Mouse (Mus musculus) lung, embryonic 14.5 days (tissue): ENCODE results near the gene Elof1. TPM values are rescaled to one million over a fixed set of nuclear protein-coding genes. Genes with fewer than 3 reads are reported as not detected.

ENCODE experiments used
- ATAC-seq: fragments of 200-750 bp; cut with Nextera tagmentation; 2 replicates; pipeline ENCODE4 v1.8.0; 2017; ENCODE audit warnings: mild to moderate bottlenecking, moderate TSS enrichment, moderate library complexity; ENCODE audit not compliant: insufficient read depth
- DNase-seq: peaks from one replicate; pipeline ENCODE4 v3.0.0-alpha.2; 2015
- H3K27ac ChIP-seq: fragments of 300-500 bp; sonication (generic); 2 replicates; pipeline ENCODE4 v1.5.1; 2014; ENCODE audit warnings: low read depth, mild to moderate bottlenecking, moderate library complexity
- H3K27me3 ChIP-seq: fragments of 300-500 bp; sonication (generic); 2 replicates; pipeline ENCODE4 v1.6.1; 2014; ENCODE audit warnings: low read length, control low read depth; ENCODE audit not compliant: insufficient read depth
- H3K36me3 ChIP-seq: fragments of 300-500 bp; sonication (generic); 2 replicates; pipeline ENCODE4 v1.6.1; 2014; ENCODE audit warnings: control low read depth; ENCODE audit not compliant: insufficient read depth
- H3K4me1 ChIP-seq: fragments of 300-500 bp; sonication (generic); 2 replicates; pipeline ENCODE4 v1.6.1; 2014; ENCODE audit warnings: antibody characterized with exemption, control low read depth; ENCODE audit not compliant: insufficient read depth
- H3K4me2 ChIP-seq: fragments of 300-500 bp; sonication (generic); 2 replicates; pipeline ENCODE4 v1.6.1; 2014; ENCODE audit warnings: mild to moderate bottlenecking
- H3K4me3 ChIP-seq: fragments of 300-500 bp; sonication (generic); 2 replicates; pipeline ENCODE4 v1.5.1; 2014; ENCODE audit warnings: low read depth, low read length
- H3K9ac ChIP-seq: fragments of 300-500 bp; sonication (generic); 2 replicates; pipeline ENCODE4 v1.6.1; 2014
- H3K9me3 ChIP-seq: fragments of 300-500 bp; sonication (generic); 2 replicates; pipeline ENCODE4 v1.6.1; 2016; ENCODE audit warnings: low read depth, low read length, control low read depth
- CTCF ChIP-seq: IDR thresholded peaks from 2 replicates; pipeline ENCODE4 v1.5.1; 2016; ENCODE audit warnings: antibody characterized with exemption, low read depth
- WGBS: fragments of 180-500 bp; shearing (Covaris S2); extraction: QIAGEN DNeasy Blood & Tissue Kit; methylation state at CpG from one replicate; pipeline ENCODE4 v1.1.7; 2014; 5-methylcytosine and 5-hydroxymethylcytosine counted together
- polyA plus RNA-seq: library from polyadenylated mRNA; unstranded; fragments of >200 nt; fragmentation: Nextera tagmentation; extraction: Ambion mirVana; gene quantifications from 2 replicates; pipeline ENCODE4 v1.2.1, GENCODE M21; 2014

The Elof1 gene
- polyA plus RNA-seq, 1 experiment from 2014 or later: 212 TPM

- 84% methylated on average over 4 of the region's 4 CpGs for WGBS
- H3K9me3 ChIP-seq: no peaks in the 10 kb centered on the region
- peak overlapping the region; percentile 75 for H3K9ac ChIP-seq
- H3K4me3 ChIP-seq: peak overlapping the region; percentile 86
- peaks cover 7% of the 10 kb centered on the region for H3K4me1 ChIP-seq
- DNase-seq: no peak
- H3K27ac ChIP-seq: no peak overlapping the region
- peak overlapping the region; percentile 66 for H3K4me2 ChIP-seq
- no peak for TF ChIP-seq CTCF
- H3K36me3 ChIP-seq: peaks cover 33% of the 10 kb centered on the region
- no peaks in the 10 kb centered on the region for H3K27me3 ChIP-seq
- ATAC-seq: no peak
These were observed 1.3 kb downstream of the Elof1 start for GRCm38 (mm10) chr9:22115635-22116034.

DNA sequence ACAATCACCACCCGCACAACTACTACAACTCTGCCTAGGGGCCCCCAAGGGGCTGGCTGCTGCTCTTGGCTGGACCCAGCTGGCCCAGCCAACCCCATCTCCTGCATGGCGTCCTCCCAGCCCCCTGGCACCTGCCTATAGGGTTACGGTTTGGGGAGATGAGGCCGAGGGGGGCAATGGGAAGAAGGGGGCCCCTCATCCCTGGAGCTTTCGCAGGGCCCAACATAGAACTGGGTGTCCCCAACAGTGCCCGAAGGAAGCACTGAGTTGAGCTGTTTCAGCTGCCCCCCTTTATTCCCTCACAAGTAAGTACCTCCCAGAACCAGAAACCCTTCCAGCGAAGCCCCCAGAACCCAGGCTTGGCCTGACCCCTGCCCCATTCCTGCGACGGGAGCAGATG lies 8.8 kb downstream of the Elof1 start:
- Histone ChIP-seq H3K9me3 (no peaks in the 10 kb centered on the region), H3K27me3 (no peaks in the 10 kb centered on the region), H3K4me1 (no peaks in the 10 kb centered on the region), H3K9ac (no peak overlapping the region), H3K4me2 (no peak overlapping the region), H3K27ac (no peak overlapping the region), H3K36me3 (peaks cover 34% of the 10 kb centered on the region), H3K4me3 (no peak overlapping the region)
- no peak for TF ChIP-seq CTCF
- ATAC-seq (no peak), DNase-seq (no peak)
- WGBS: 89% methylated on average over 9 of the region's 9 CpGs

DNA sequence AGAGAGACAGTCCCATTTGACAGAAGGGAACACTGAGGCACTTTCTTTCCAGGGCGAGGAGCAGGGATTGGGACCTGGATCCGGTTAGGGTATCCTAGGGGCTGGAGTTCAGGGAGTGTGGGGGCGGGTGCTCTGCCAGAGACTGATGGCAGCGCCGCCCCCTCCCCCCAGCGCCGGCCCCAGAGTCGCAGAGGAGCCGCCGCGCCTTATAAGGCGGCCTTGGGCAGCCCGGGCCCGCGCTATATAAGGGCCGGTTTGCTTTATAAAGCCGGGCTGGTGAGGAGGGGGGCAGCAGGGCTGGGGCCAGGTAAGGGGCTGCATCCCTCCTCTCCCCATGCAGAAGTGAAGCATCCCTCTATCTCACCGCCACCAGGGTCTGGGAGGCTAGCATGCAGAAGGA lies 17.1 kb downstream of the Elof1 start:
- Histone ChIP-seq H3K9ac (peak overlapping the region; percentile 30), H3K4me2 (peak overlapping the region; percentile 45), H3K27me3 (peaks cover 17% of the 10 kb centered on the region), H3K27ac (peak overlapping the region; percentile 28; the same call in 1 of the 2 replicates), H3K4me1 (no peaks in the 10 kb centered on the region), H3K4me3 (peak overlapping the region; percentile 23), H3K9me3 (no peaks in the 10 kb centered on the region), H3K36me3 (no peaks in the 10 kb centered on the region)
- no peak for TF ChIP-seq CTCF
- ATAC-seq: peak; percentile 64
- DNase-seq: peak; percentile 53
- 2% methylated on average over 18 of the region's 18 CpGs for WGBS

- Histone ChIP-seq H3K27ac (peak within 1 kb of the TSS; percentile 28; the same call in 1 of the 2 replicates), H3K4me1 (no peaks in the 10 kb centered on the region), H3K36me3 (no peaks in the 10 kb centered on the region), H3K27me3 (peaks cover 17% of the 10 kb centered on the region), H3K9me3 (no peaks in the 10 kb centered on the region), H3K4me3 (peak within 1 kb of the TSS; percentile 23), H3K4me2 (peak within 1 kb of the TSS; percentile 45), H3K9ac (peak within 1 kb of the TSS; percentile 30)
- no peak for TF ChIP-seq CTCF
- ATAC-seq (peak; percentile 58), DNase-seq (peak; percentile 66)
- WGBS: 6% methylated on average over 14 of the region's 14 CpGs
These were observed 17.8 kb downstream of the Elof1 start, which contains the start of gene Cnn1 for GRCm38 (mm10) chr9:22098993-22099696. Gene Cnn1 (plus strand): TSS chr9:22099216.

- Histone ChIP-seq H3K4me1 (no peaks in the 10 kb centered on the region), H3K9me3 (no peaks in the 10 kb centered on the region), H3K27me3 (peaks cover 17% of the 10 kb centered on the region), H3K9ac (peak overlapping the region; percentile 58), H3K27ac (no peak overlapping the region; the same call in 1 of the 2 replicates), H3K4me2 (peak overlapping the region; percentile 76), H3K36me3 (no peaks in the 10 kb centered on the region), H3K4me3 (peak overlapping the region; percentile 38)
- ATAC-seq (peak; percentile 68), DNase-seq (peak; percentile 93)
- 2% methylated on average over 24 of the region's 24 CpGs for whole genome bisulfite sequencing
- peak; percentile 80 for TF ChIP-seq CTCF
These were observed 21.1 kb downstream of the Elof1 start for GRCm38 (mm10) chr9:22095854-22096307.

GRCm38 (mm10) chr9:22092746-22093145 lies 24.2 kb downstream of the Elof1 start:
- no peaks in the 10 kb centered on the region for H3K9me3 ChIP-seq
- no peak overlapping the region for H3K27ac ChIP-seq
- no peaks in the 10 kb centered on the region for H3K36me3 ChIP-seq
- no peak for TF ChIP-seq CTCF
- no peak overlapping the region for H3K4me2 ChIP-seq
- DNase-seq (no peak), ATAC-seq (no peak)
- H3K9ac ChIP-seq: no peak overlapping the region
- H3K4me1 ChIP-seq: no peaks in the 10 kb centered on the region
- no peak overlapping the region for H3K4me3 ChIP-seq
- no peaks in the 10 kb centered on the region for H3K27me3 ChIP-seq
- 76% methylated on average over 6 of the region's 6 CpGs for WGBS

DNA sequence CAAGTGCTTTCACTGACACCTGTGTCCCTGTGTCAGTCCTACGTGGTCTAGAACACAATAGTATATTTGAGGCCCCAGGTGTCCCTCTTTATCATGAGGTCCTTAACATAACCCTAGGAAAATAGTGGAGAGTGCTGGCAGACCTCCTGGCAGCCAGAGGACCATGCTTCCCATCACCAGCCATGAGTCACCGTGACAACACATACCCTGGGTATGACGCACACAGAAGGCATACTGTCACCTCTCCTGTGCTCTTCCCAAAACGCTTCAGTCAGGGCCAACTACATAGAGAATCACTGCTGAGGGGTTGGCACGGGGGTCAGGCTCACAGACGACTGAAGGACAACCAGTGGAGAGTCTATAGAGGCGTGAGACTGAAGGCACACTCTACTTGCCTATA lies 27.0 kb downstream of the Elof1 start:
- Histone ChIP-seq H3K9ac (no peak overlapping the region), H3K4me1 (peaks cover 3% of the 10 kb centered on the region; the same call in 1 of the 2 replicates), H3K36me3 (no peaks in the 10 kb centered on the region), H3K9me3 (no peaks in the 10 kb centered on the region), H3K4me3 (no peak overlapping the region), H3K27me3 (no peaks in the 10 kb centered on the region), H3K4me2 (no peak overlapping the region), H3K27ac (no peak overlapping the region)
- ATAC-seq (no peak), DNase-seq (no peak)
- WGBS: 73% methylated on average over 7 of the region's 7 CpGs
- no peak for TF ChIP-seq CTCF
